Mouse (Mus musculus): ENCODE results near the gene Tbl2. TPM values are rescaled to one million over a fixed set of nuclear protein-coding genes. Genes with fewer than 3 reads are reported as not detected.

Tbl2 gene
- polyA plus RNA-seq (2017; shearing (Covaris generic)), result 10 to 100 TPM; 12.8 to 16.5 TPM

DNA sequence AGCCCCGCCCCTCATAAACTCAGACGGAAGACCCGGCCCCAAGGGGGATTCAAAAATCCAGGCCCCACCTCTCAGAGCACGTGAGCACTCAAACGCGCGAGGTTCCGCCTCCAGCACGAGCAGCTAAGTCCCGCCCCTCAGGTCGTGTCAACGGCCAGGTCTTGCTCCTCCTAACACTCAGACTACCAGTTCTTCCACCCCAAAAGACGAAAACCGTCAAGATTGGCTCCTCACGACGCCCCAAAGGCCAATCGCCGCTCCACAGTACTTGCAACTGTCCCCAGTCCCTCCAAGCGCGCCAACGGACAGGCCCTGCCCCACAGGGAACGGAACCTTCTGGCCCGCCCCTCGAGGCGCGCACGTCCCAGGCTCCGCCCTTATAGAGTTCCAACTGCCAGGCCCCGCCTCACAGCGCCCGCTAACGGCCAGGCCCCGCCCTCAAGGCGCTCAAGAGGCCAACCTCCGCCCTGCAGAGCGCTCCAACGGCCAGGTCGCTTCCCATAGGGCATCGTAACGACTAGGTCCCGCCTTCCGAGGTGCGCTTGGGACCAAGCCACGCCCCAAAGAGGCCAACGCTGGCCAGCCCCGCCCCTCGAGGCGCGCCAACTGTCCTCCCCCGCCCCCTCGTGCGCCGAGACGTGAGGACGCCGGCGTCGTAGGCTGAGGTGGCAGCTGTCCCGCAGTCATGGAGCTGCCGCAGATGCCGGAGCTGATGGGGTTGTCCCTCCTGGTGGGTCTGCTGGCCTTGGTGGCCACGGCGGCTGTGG, at the start of gene Tbl2:
Gene Tbl2, plus strand, starts transcription at position 605 of the 767 bp plus-strand sequence.

DNA sequence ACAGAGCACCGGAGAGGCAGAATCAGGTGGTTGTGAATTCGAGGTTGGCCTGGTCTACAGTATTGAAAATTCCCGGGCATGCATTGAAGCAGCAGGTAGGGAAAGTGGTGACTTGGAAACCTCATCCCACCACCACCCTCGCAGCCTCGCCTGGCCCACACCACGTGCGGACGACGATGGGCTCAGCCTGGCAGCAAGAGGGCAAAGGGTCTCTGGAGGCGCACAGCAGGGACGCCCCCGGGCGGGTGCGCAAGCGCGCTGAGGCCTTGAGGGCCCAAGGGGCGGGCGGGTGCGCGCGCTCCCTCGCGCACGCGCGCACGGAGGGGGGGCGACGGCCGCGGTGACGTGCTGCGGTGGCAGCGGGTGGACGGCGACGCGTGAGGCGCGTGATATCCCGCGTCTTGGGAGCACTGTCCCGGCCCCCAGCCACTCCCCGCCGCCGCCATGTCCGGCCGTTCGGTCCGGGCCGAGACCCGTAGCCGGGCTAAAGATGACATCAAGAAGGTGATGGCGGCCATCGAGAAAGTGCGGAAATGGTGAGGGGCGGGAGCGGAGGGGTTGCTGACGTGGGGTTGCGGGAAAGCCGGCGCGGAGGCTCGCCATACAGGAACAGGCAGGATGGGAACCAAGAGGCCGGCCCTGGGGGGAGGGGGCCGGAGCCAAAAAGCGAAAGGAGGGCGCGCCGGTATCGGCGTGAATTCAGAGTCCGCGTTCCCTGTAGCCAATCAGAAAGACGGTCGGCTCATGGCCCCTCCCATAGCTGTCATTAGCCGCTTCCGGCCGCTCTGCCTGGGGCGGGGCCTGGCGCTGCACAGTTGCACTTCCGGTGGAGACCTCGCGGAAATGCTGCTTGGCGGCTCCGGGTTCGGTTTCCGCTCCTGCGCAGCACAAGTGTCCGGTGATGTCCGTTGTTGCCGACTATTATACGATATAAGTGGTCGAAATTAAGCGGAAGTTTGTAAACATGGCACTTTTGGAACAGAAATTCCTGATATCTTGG, 18.9 kb downstream of the Tbl2 start, which contains the start of gene Bcl7b:
Gene Bcl7b, plus strand, starts transcription at position 221 of the 1,000 bp plus-strand sequence.

DNA sequence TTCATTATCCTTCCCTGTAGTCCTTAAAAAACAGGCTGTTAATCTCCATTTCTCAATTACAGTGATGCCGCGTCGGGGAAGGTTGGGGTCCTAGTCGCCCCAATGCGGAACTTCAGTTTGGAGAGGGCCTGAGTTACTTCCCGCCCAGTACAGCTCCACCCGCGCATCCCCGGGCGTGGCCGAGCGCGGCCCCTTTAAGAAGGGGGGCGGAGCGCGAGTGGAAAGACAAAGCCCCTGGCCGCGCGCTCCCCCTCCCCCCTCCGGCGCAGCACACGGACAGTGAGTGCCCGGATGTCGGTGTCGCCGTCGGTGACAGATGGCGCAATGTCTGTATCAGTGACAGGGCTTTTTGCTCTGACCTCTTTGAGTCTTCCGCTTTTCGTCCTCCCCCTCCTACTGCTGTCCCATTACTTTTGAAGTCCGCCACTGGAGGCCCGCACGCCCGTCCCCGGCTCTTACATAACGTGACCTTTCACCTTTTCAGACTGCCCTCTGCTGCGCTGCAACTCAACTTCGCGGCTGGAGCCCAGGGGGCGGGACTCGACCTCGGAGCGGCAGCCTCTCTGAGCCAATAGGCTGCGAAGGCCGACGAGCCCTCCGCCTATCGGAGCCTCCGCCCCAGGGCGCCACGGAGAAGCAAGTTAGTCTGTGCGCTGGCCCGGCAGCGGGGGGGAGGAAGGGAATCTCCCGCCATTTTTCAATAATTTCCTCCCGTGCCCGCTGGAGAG, 37.3 kb downstream of the Tbl2 start, which contains the start of gene Baz1b:
Gene Baz1b, plus strand, starts transcription at position 644 of the 728 bp plus-strand sequence.

Other genes starting within 250 kb of the Tbl2 start
- not detected for gene Tmem270, start 242.9 kb upstream of the Tbl2 start, polyA plus RNA-seq (2017; shearing (Covaris generic))
- 1 to 10 TPM; 1.2 to 2.7 TPM for gene Cldn13, start 234.1 kb upstream of the Tbl2 start, polyA plus RNA-seq (2017; shearing (Covaris generic))
- gene Mettl27, start 217.3 kb upstream of the Tbl2 start, polyA plus RNA-seq (2017; shearing (Covaris generic)), result 10 to 100 TPM; 11.0 to 18.6 TPM
- gene Cldn4, start 202.7 kb upstream of the Tbl2 start, polyA plus RNA-seq (2017; shearing (Covaris generic)), result under 1 TPM in 1 of 2 experiments, not detected in 1; 0.57 TPM
- not detected for gene Cldn3, start 163.4 kb upstream of the Tbl2 start, polyA plus RNA-seq (2017; shearing (Covaris generic))
- 10 to 100 TPM; 43.2 to 91.7 TPM for gene Abhd11, start 140.5 kb upstream of the Tbl2 start, polyA plus RNA-seq (2017; shearing (Covaris generic))
- 10 to 100 TPM in 1 of 2 experiments, 1 to 10 TPM in 1; 9.5 to 15.9 TPM for gene Stx1a, start 126.2 kb upstream of the Tbl2 start, polyA plus RNA-seq (2017; shearing (Covaris generic))
- gene Dnajc30, start 85.5 kb upstream of the Tbl2 start, polyA plus RNA-seq (2017; shearing (Covaris generic)), result 10 to 100 TPM; 16.8 to 24.4 TPM
- gene Bud23, start 84.7 kb upstream of the Tbl2 start, polyA plus RNA-seq (2017; shearing (Covaris generic)), result 100 to 1,000 TPM in 1 of 2 experiments, 10 to 100 TPM in 1; 76.2 to 111 TPM
- gene Vps37d, start 71.4 kb upstream of the Tbl2 start, polyA plus RNA-seq (2017; shearing (Covaris generic)), result not detected
- gene Mlxipl, start 59.8 kb upstream of the Tbl2 start, polyA plus RNA-seq (2017; shearing (Covaris generic)), result under 1 TPM; 0.18 to 0.43 TPM
- 10 to 100 TPM; 82.5 to 84.2 TPM for gene Bcl7b, start 18.6 kb downstream of the Tbl2 start, polyA plus RNA-seq (2017; shearing (Covaris generic))
- gene Baz1b, start 37.6 kb downstream of the Tbl2 start, polyA plus RNA-seq (2017; shearing (Covaris generic)), result 10 to 100 TPM; 31.2 to 45.4 TPM
- gene Fzd9, start 101.6 kb downstream of the Tbl2 start, polyA plus RNA-seq (2017; shearing (Covaris generic)), result under 1 TPM in 1 of 2 experiments, not detected in 1; 0.20 TPM
- gene Fkbp6, start 200.4 kb downstream of the Tbl2 start, polyA plus RNA-seq (2017; shearing (Covaris generic)), result under 1 TPM in 1 of 2 experiments, not detected in 1; 0.18 TPM
- under 1 TPM in 1 of 2 experiments, not detected in 1; 0.08 TPM for gene Trim50, start 203.6 kb downstream of the Tbl2 start, polyA plus RNA-seq (2017; shearing (Covaris generic))
- gene Nsun5, start 220.3 kb downstream of the Tbl2 start, polyA plus RNA-seq (2017; shearing (Covaris generic)), result 10 to 100 TPM; 24.8 to 35.7 TPM
- gene Pom121, start 244.9 kb downstream of the Tbl2 start, polyA plus RNA-seq (2017; shearing (Covaris generic)), result 10 to 100 TPM; 23.7 to 31.1 TPM

All from activated CD4-positive, CD25-positive, alpha-beta regulatory T cell (primary cell).